Mouse (Mus musculus): ENCODE measurements around the gene Rgs6. TPM values are rescaled to one million over a fixed set of nuclear protein-coding genes. Genes with fewer than 3 reads are reported as not detected.

The Rgs6 gene
- total and polyA plus RNA-seq, 3 experiments: 7.3 to 12.6 (median 10.2) TPM

DNA sequence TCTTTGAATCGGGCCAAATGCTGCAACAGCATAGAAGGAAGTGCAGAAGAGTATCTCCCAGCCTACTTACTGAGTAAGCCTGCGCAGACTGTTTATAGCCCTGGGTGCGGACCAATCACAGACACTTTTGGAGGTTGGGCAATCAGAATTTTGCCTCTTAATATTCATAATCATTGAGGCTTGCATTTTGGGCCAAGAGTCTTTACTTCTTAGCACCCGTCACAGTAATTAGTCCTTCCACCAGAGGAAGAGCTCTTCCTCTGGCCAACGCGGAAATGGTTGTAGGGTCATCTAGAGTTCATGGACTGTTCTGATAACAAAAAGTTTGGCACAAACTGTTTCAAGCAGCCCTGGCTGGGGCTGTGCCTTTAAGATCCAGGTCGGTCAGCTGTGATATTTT lies 499.5 kb downstream of the Rgs6 start:
- no peaks in the 10 kb centered on the region for H3K36me3 ChIP-seq (ENCODE audit: control insufficient read depth, insufficient read depth, low read length)
- no peaks in the 10 kb centered on the region for H3K27me3 ChIP-seq (ENCODE audit: control insufficient read depth, insufficient read depth, low read length)
- H3K9ac ChIP-seq (ENCODE audit: low read depth, low read length): no peak overlapping the region
- WGBS: 11% methylated on average over 7 of the region's 7 CpGs
- no peak for TF ChIP-seq EP300 (IDR thresholded peaks at IDR 0.05; ENCODE audit: insufficient read depth, low read depth, low read length)
- TF ChIP-seq CTCF (IDR thresholded peaks at IDR 0.05): no peak
- no peak for TF ChIP-seq POLR2A (IDR thresholded peaks at IDR 0.05; ENCODE audit: insufficient read depth, low read depth, low read length)
- no peak for DNase-seq
- no peak overlapping the region for H3K4me3 ChIP-seq
- H3K4me1 ChIP-seq (ENCODE audit: control insufficient read depth, insufficient read depth, low read length): peaks cover 4% of the 10 kb centered on the region
- intact Hi-C loops (cut with DNase I): no loop called here
- peak overlapping the region; percentile 28 for H3K27ac ChIP-seq
- H3K79me2 ChIP-seq (replicated peaks; ENCODE audit: control insufficient read depth, insufficient read depth, low read length): no peaks in the 10 kb centered on the region

DNA sequence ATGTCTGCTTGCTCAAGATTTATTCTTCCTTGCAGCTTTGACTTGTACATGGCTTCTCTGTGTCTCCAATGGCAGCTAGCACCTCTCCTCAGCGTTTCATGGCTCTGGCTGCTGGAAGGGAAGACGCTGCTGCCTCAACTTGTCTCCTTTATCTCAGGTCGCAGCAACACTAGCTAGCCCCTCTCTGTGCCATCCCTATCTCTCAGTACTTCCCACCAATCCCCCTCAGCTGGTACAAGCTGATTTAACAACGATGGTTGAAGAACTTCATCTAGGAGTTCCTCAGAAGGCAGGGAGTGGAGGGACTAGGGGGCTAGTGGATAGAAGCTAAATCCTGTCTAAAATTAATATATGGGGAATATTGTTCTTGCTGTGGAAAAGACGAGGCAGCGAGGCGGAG lies 503.9 kb downstream of the Rgs6 start:
- Histone ChIP-seq H3K27ac (no peak overlapping the region), H3K4me1 (ENCODE audit: control insufficient read depth, insufficient read depth, low read length) (peaks cover 4% of the 10 kb centered on the region), H3K79me2 (replicated peaks; ENCODE audit: control insufficient read depth, insufficient read depth, low read length) (no peaks in the 10 kb centered on the region), H3K36me3 (ENCODE audit: control insufficient read depth, insufficient read depth, low read length) (no peaks in the 10 kb centered on the region), H3K27me3 (ENCODE audit: control insufficient read depth, insufficient read depth, low read length) (no peaks in the 10 kb centered on the region), H3K4me3 (no peak overlapping the region), H3K9ac (ENCODE audit: low read depth, low read length) (no peak overlapping the region)
- DNase-seq: no peak
- 79% methylated on average over 7 of the region's 7 CpGs for WGBS
- intact Hi-C loops (cut with DNase I): no loop called here
- TF ChIP-seq EP300 (IDR thresholded peaks at IDR 0.05; ENCODE audit: insufficient read depth, low read depth, low read length): no peak
- no peak for TF ChIP-seq POLR2A (IDR thresholded peaks at IDR 0.05; ENCODE audit: insufficient read depth, low read depth, low read length)
- TF ChIP-seq CTCF (IDR thresholded peaks at IDR 0.05): no peak

DNA sequence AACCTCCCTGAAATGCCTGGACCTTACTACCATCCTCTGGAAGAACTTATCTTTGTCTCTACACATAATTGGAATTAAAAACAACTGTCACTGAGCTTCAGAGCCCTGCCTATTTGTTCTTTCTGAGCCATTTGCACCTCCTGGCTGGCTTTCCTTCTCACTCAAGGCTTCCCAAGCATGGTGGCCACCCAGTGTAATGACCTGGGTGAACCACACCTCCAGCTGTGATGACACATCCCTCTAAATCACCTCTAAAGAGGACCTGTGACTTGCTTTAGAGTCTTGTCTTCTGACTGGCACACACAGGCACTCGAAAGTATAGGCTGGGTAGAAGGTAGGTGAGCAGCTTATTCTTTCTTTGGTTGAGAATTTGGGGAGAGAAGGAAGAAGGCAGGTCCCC lies 509.7 kb downstream of the Rgs6 start:
- no peaks in the 10 kb centered on the region for H3K36me3 ChIP-seq (ENCODE audit: control insufficient read depth, insufficient read depth, low read length)
- H3K79me2 ChIP-seq (replicated peaks; ENCODE audit: control insufficient read depth, insufficient read depth, low read length): no peaks in the 10 kb centered on the region
- peaks cover 1% of the 10 kb centered on the region; the same call in 1 of the 2 replicates for H3K4me1 ChIP-seq (ENCODE audit: control insufficient read depth, insufficient read depth, low read length)
- no peak overlapping the region for H3K9ac ChIP-seq (ENCODE audit: low read depth, low read length)
- no peak for TF ChIP-seq CTCF (IDR thresholded peaks at IDR 0.05)
- no peak for TF ChIP-seq EP300 (IDR thresholded peaks at IDR 0.05; ENCODE audit: insufficient read depth, low read depth, low read length)
- no peaks in the 10 kb centered on the region for H3K27me3 ChIP-seq (ENCODE audit: control insufficient read depth, insufficient read depth, low read length)
- WGBS: 71% methylated on average over 1 of the region's 1 CpGs
- no peak for DNase-seq
- H3K4me3 ChIP-seq: no peak overlapping the region
- no peak overlapping the region for H3K27ac ChIP-seq
- intact Hi-C loops (cut with DNase I): no loop called here

DNA sequence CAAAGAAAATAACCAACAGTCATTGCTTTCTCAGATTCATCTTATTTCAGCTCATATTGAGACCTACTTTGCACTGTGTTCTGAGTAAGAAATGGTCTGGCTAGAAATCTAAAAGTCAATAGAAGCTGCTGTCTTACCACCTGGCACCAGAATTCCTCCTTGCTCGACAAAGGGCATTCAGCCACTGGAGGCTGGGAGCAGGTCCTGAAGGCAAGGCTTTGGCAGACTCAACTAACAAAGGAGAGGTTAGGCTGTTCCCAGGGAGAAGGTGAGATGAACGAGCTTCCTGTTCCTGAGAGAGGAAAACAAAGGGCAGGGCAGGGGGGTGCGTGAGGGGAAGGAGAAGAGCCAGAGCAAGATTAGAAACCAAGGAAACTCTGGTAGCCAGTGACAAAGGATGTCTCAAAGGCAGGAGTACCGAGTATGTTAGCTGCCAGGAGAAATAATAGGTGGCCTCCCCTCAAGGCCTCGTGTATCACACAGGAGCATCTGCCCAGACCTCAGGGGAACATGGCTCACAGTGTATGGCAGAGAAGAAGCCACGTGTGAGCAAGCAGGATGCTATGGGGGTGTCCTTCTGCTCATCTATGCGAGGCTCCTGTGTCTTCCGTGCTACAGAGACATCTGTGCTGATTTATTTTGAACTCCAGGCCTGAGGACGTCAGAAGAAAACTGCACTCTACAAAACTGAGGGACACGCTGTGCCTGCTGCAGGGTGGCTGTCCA lies 510.7 kb downstream of the Rgs6 start:
- Histone ChIP-seq H3K36me3 (ENCODE audit: control insufficient read depth, insufficient read depth, low read length) (no peaks in the 10 kb centered on the region), H3K79me2 (replicated peaks; ENCODE audit: control insufficient read depth, insufficient read depth, low read length) (no peaks in the 10 kb centered on the region), H3K4me1 (ENCODE audit: control insufficient read depth, insufficient read depth, low read length) (peaks cover 1% of the 10 kb centered on the region; the same call in 1 of the 2 replicates), H3K27me3 (ENCODE audit: control insufficient read depth, insufficient read depth, low read length) (no peaks in the 10 kb centered on the region), H3K9ac (ENCODE audit: low read depth, low read length) (no peak overlapping the region), H3K27ac (no peak overlapping the region), H3K4me3 (no peak overlapping the region)
- no peak for DNase-seq
- whole genome bisulfite sequencing: 48% methylated on average over 10 of the region's 10 CpGs
- intact Hi-C loops (cut with DNase I): no loop called here
- TF ChIP-seq EP300 (IDR thresholded peaks at IDR 0.05; ENCODE audit: insufficient read depth, low read depth, low read length): no peak
- TF ChIP-seq CTCF (IDR thresholded peaks at IDR 0.05): no peak
- TF ChIP-seq POLR2A (IDR thresholded peaks at IDR 0.05; ENCODE audit: insufficient read depth, low read depth, low read length): no peak

DNA sequence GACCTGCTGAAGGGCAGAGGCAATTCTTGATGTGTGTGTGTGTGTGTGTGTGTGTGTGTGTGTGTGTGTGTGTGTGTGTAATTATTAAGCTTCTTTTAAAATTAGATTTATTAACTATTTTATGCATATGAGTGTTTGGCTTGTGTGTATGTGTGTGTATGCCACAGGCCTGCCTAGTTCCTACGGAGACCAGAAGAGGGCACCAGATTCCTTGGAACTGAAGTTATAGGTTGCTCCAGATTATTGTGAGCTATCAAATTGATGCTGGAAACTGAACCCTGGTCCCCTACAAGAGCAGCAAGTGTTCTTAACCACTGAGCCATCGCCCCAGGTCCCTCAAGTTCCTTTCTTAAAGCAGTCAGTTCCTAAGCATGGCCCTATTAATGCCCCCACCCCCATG lies 511.8 kb downstream of the Rgs6 start:
- TF ChIP-seq EP300 (IDR thresholded peaks at IDR 0.05; ENCODE audit: insufficient read depth, low read depth, low read length) (no peak), POLR2A (IDR thresholded peaks at IDR 0.05; ENCODE audit: insufficient read depth, low read depth, low read length) (no peak), CTCF (IDR thresholded peaks at IDR 0.05) (peak; percentile 48)
- Histone ChIP-seq H3K4me1 (ENCODE audit: control insufficient read depth, insufficient read depth, low read length) (peaks cover 1% of the 10 kb centered on the region; the same call in 1 of the 2 replicates), H3K9ac (ENCODE audit: low read depth, low read length) (no peak overlapping the region), H3K27ac (peak overlapping the region; percentile 58), H3K79me2 (replicated peaks; ENCODE audit: control insufficient read depth, insufficient read depth, low read length) (no peaks in the 10 kb centered on the region), H3K36me3 (ENCODE audit: control insufficient read depth, insufficient read depth, low read length) (no peaks in the 10 kb centered on the region), H3K27me3 (ENCODE audit: control insufficient read depth, insufficient read depth, low read length) (no peaks in the 10 kb centered on the region), H3K4me3 (no peak overlapping the region)
- intact Hi-C loops (cut with DNase I): no loop called here
- 98% methylated on average over 2 of the region's 2 CpGs for WGBS
- no peak for DNase-seq

DNA sequence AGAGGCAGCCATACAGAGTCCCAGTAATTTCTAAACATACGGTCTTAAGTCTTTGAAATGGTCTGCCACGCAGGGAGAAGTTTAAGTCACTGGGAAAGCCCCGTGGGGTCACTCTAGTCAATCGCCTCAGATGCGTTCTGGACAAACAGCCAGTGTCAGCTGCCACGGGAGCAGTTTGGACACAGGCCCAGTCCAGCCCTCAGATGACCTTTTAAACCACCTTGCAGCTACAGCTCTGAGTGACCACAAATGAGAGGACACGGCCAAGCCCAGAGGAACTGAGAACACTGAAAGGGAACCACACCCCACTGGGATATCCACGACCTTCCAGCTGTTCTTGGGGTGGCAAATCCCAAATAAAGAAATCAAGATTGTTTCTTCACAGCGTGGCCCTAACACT lies 512.3 kb downstream of the Rgs6 start:
- Histone ChIP-seq H3K79me2 (replicated peaks; ENCODE audit: control insufficient read depth, insufficient read depth, low read length) (no peaks in the 10 kb centered on the region), H3K27ac (peak overlapping the region; percentile 76), H3K27me3 (ENCODE audit: control insufficient read depth, insufficient read depth, low read length) (no peaks in the 10 kb centered on the region), H3K4me3 (no peak overlapping the region), H3K4me1 (ENCODE audit: control insufficient read depth, insufficient read depth, low read length) (peaks cover 1% of the 10 kb centered on the region; the same call in 1 of the 2 replicates), H3K36me3 (ENCODE audit: control insufficient read depth, insufficient read depth, low read length) (no peaks in the 10 kb centered on the region), H3K9ac (ENCODE audit: low read depth, low read length) (no peak overlapping the region)
- DNase-seq: peak; percentile 78 to 87
- WGBS: 12% methylated on average over 9 of the region's 9 CpGs
- TF ChIP-seq EP300 (IDR thresholded peaks at IDR 0.05; ENCODE audit: insufficient read depth, low read depth, low read length) (peak; percentile 82), POLR2A (IDR thresholded peaks at IDR 0.05; ENCODE audit: insufficient read depth, low read depth, low read length) (0 out of 2 replicates have a peak, but pooled peaks have one; percentile 15), CTCF (IDR thresholded peaks at IDR 0.05) (no peak)
- intact Hi-C loops (cut with DNase I): no loop called here

All from heart, adult 2 months (tissue).